Comparison of ENCODE assay signal across 8 mouse cellular contexts in the genomic region with DNA sequence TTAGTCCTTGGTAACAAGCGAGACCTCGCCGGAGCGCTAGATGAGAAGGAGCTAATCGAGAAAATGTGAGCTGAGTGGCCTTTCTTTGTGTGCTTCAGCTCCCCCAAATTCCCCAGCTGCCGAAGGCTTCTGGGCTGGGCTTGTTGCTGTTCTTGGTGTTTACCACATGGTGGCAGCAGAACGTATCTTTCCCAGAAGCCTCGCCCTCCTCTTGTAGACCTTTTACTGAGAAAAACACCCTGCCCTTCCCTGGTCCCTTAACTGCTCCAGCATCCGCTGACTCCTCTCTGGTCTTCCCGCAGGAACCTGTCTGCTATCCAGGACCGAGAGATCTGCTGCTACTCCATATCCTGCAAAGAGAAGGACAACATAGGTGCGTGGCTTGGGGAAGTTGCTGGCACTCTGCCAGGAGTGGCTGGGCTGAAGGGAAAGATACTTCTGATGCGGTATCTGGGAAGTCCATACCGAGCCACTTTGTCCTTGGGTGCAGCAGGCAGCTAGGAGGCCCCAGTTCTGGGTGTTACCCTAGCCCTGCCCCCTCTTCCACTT. TPM values are rescaled to one million over a fixed set of nuclear protein-coding genes. Genes with fewer than 3 reads are reported as not detected.
DNase-seq lines count a peak whose midpoint lies in the region; ATAC-seq lines count a peak whose summit lies in the region.

No protein-coding gene starts in this region.

- peak overlapping the region; percentile 81 for H3K27ac ChIP-seq in heart, embryonic 13.5 days (replicated peaks)
- peak overlapping the region; percentile 37 for H3K27ac ChIP-seq in kidney, embryonic 16.5 days (ENCODE audit: low read length)

- peaks cover 62% of the 10 kb centered on the region for H3K27me3 ChIP-seq in heart, embryonic 13.5 days (replicated peaks)
- H3K27me3 ChIP-seq in kidney, embryonic 16.5 days (ENCODE audit: insufficient read depth, low read length) = no peaks in the 10 kb centered on the region

- ATAC-seq in erythroid progenitor cell, adult 5-6 weeks (replicated peaks; ENCODE audit: low FRiP score, poor library complexity, severe bottlenecking) = peak; percentile 89
- no peak for ATAC-seq in heart, embryonic 13.5 days (ENCODE audit: extremely low read depth, insufficient number of reproducible peaks, low FRiP score, low TSS enrichment)
- ATAC-seq in kidney, embryonic 16.5 days (ENCODE audit: low FRiP score, low TSS enrichment) = peak; percentile 64
- peak; percentile 74; the same call in 1 of the 2 replicates for ATAC-seq in monocyte, adult 5-6 weeks (replicated peaks; ENCODE audit: insufficient number of reproducible peaks, low FRiP score, low TSS enrichment, poor library complexity, severe bottlenecking)

- H3K36me3 ChIP-seq in heart, embryonic 13.5 days = peaks cover 39% of the 10 kb centered on the region
- peaks cover 17% of the 10 kb centered on the region for H3K36me3 ChIP-seq in kidney, embryonic 16.5 days (ENCODE audit: insufficient read depth, low read length)

- peaks cover 41% of the 10 kb centered on the region for H3K4me1 ChIP-seq in heart, embryonic 13.5 days
- peaks cover 17% of the 10 kb centered on the region for H3K4me1 ChIP-seq in kidney, embryonic 16.5 days (ENCODE audit: insufficient read depth, low read length)

- H3K4me2 ChIP-seq in heart, embryonic 13.5 days = peak overlapping the region; percentile 61
- peak overlapping the region; percentile 56 for H3K4me2 ChIP-seq in kidney, embryonic 16.5 days (replicated peaks; ENCODE audit: low read depth, low read length)

- H3K9ac ChIP-seq in heart, embryonic 13.5 days = peak overlapping the region; percentile 69
- H3K9ac ChIP-seq in kidney, embryonic 16.5 days (replicated peaks; ENCODE audit: low read length) = peak overlapping the region; percentile 64

- H3K9me3 ChIP-seq in heart, embryonic 13.5 days = no peaks in the 10 kb centered on the region
- no peaks in the 10 kb centered on the region for H3K9me3 ChIP-seq in kidney, embryonic 16.5 days (ENCODE audit: low read length)

- under 1% methylated on average over 14 of the region's 14 CpGs for WGBS in heart, embryonic 13.5 days
- WGBS in kidney, embryonic 16.5 days = 2% methylated on average over 14 of the region's 14 CpGs

- H3K4me3 ChIP-seq in heart, embryonic 13.5 days = peak overlapping the region; percentile 36
- peak overlapping the region; percentile 33 for H3K4me3 ChIP-seq in kidney, embryonic 16.5 days (ENCODE audit: low read length)

- peak; percentile 56 to 71 for DNase-seq in CD8-positive naive resting alpha-beta T cell, adult 2 months (ENCODE audit: low read depth in 2 of 2, low spot score in 2 of 2)
- DNase-seq in brain, embryonic 18.5 days (ENCODE audit: low read depth, low spot score) = peak; percentile 82
- peak; percentile 70 for DNase-seq in liver
- DNase-seq in spleen, postnatal 4 days (ENCODE audit: low spot score in 2 of 2) = peak; percentile 70 to 87

RNA-seq across cellular contexts. Expression of a gene that starts 7.9 kb away (rescaled TPM):
- 19.3 and 21.3 TPM in 2 replicates for total RNA-seq in erythroid progenitor cell, adult 5-6 weeks (2015; ENCODE audit: low replicate concordance)
- 12.3 and 17.8 TPM in 2 replicates for total RNA-seq in erythroid progenitor cell, adult 5-6 weeks (2017; ENCODE audit: low replicate concordance)
- 33.3 and 33.9 TPM in 2 replicates for polyA plus RNA-seq in heart, embryonic 13.5 days (2015; fragmentation: Nextera tagmentation; extraction: Ambion mirVana)
- 42.9 and 46.7 TPM in 2 replicates for polyA plus RNA-seq in kidney, embryonic 16.5 days (2015; fragmentation: Nextera tagmentation; extraction: Ambion mirVana)
- total RNA-seq in monocyte, adult 5-6 weeks (2017) = 52.6 to 85.7 TPM (median 55.1 TPM) in 3 replicates

RNA-seq across cellular contexts. Expression of a gene that starts 13.0 kb away (rescaled TPM):
- total RNA-seq in erythroid progenitor cell, adult 5-6 weeks (2015; ENCODE audit: low replicate concordance) = not detected in 2 replicates
- not detected in 2 replicates for total RNA-seq in erythroid progenitor cell, adult 5-6 weeks (2017; ENCODE audit: low replicate concordance)
- polyA plus RNA-seq in heart, embryonic 13.5 days (2015; fragmentation: Nextera tagmentation; extraction: Ambion mirVana) = not detected in 2 replicates
- polyA plus RNA-seq in kidney, embryonic 16.5 days (2015; fragmentation: Nextera tagmentation; extraction: Ambion mirVana) = 0.10 TPM in 1 of 2 replicates, not detected in the other
- total RNA-seq in monocyte, adult 5-6 weeks (2017) = not detected in 3 replicates

RNA-seq across cellular contexts. Expression of a gene that starts 22.0 kb away (rescaled TPM):
- 8.3 and 12.2 TPM in 2 replicates for total RNA-seq in erythroid progenitor cell, adult 5-6 weeks (2015; ENCODE audit: low replicate concordance)
- 10.8 and 11.9 TPM in 2 replicates for total RNA-seq in erythroid progenitor cell, adult 5-6 weeks (2017; ENCODE audit: low replicate concordance)
- polyA plus RNA-seq in heart, embryonic 13.5 days (2015; fragmentation: Nextera tagmentation; extraction: Ambion mirVana) = 1.2 and 1.4 TPM in 2 replicates
- 0.99 and 1.6 TPM in 2 replicates for polyA plus RNA-seq in kidney, embryonic 16.5 days (2015; fragmentation: Nextera tagmentation; extraction: Ambion mirVana)
- total RNA-seq in monocyte, adult 5-6 weeks (2017) = 25.1 to 87.0 TPM (median 26.0 TPM) in 3 replicates

RNA-seq across cellular contexts. Expression of a gene that starts 49.4 kb away (rescaled TPM):
- not detected in 2 replicates for total RNA-seq in erythroid progenitor cell, adult 5-6 weeks (2015; ENCODE audit: low replicate concordance)
- not detected in 2 replicates for total RNA-seq in erythroid progenitor cell, adult 5-6 weeks (2017; ENCODE audit: low replicate concordance)
- polyA plus RNA-seq in heart, embryonic 13.5 days (2015; fragmentation: Nextera tagmentation; extraction: Ambion mirVana) = 1.3 and 2.7 TPM in 2 replicates
- polyA plus RNA-seq in kidney, embryonic 16.5 days (2015; fragmentation: Nextera tagmentation; extraction: Ambion mirVana) = 0.76 and 0.77 TPM in 2 replicates
- 0.10 to 0.32 TPM in 2 of 3 replicates, not detected in the other for total RNA-seq in monocyte, adult 5-6 weeks (2017)
